Mouse (Mus musculus): ENCODE results near the gene Dis3l. TPM values are rescaled to one million over a fixed set of nuclear protein-coding genes. Genes with fewer than 3 reads are reported as not detected.

Gene Dis3l
- polyA plus RNA-seq, 1 experiment from 2014 or later, result 13.8 TPM

DNA sequence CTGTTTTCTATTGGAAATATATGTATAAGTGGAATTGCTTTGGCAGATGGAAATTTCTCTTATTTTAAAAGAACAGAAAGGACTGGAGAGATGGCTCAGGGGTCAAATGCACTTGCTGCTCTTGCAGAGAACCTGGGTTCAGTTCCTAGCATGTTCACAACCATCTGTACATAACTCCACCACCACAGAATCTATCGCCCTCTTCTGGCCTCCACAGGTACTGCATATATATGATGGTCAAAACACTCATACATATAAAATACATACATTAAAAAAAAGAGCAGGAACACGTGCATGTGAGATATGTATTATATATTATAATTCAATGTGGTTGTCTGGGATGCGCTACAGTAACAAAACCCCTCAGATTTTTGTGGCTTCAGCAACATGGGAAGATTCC, 10.1 kb upstream of the Dis3l start:
- 26% methylated on average over 3 of the region's 3 CpGs for WGBS (ENCODE audit: insufficient replicate concordance)
- H3K27me3 ChIP-seq (replicated peaks), result no peaks in the 10 kb centered on the region; the same call in 1 of the 2 replicates
- no peak overlapping the region for H3K9ac ChIP-seq
- no peaks in the 10 kb centered on the region for H3K9me3 ChIP-seq (replicated peaks)
- H3K4me3 ChIP-seq, result no peak overlapping the region
- no peak overlapping the region for H3K4me2 ChIP-seq
- no peak for ATAC-seq
- no peaks in the 10 kb centered on the region for H3K36me3 ChIP-seq
- H3K27ac ChIP-seq, result no peak overlapping the region
- H3K4me1 ChIP-seq, result no peaks in the 10 kb centered on the region

- Histone ChIP-seq H3K4me3 (no peak overlapping the region), H3K36me3 (no peaks in the 10 kb centered on the region), H3K4me1 (no peaks in the 10 kb centered on the region), H3K27ac (no peak overlapping the region), H3K4me2 (no peak overlapping the region), H3K9me3 (replicated peaks) (no peaks in the 10 kb centered on the region), H3K9ac (no peak overlapping the region), H3K27me3 (replicated peaks) (no peaks in the 10 kb centered on the region)
- 68% methylated on average over 5 of the region's 5 CpGs for WGBS (ENCODE audit: insufficient replicate concordance)
- no peak for ATAC-seq
Observed at GRCm38 (mm10) chr9:64349490-64349889, 8.4 kb upstream of the Dis3l start.

- Histone ChIP-seq H3K9ac (no peak overlapping the region), H3K4me3 (no peak overlapping the region), H3K4me2 (no peak overlapping the region), H3K4me1 (peaks cover 2% of the 10 kb centered on the region; the same call in 1 of the 2 replicates), H3K36me3 (no peaks in the 10 kb centered on the region), H3K9me3 (replicated peaks) (no peaks in the 10 kb centered on the region), H3K27me3 (replicated peaks) (no peaks in the 10 kb centered on the region), H3K27ac (no peak overlapping the region)
- 0% methylated on average over 1 of the region's 1 CpGs for WGBS (ENCODE audit: insufficient replicate concordance)
- no peak for ATAC-seq
Observed at GRCm38 (mm10) chr9:64347377-64347776, 6.3 kb upstream of the Dis3l start.

- 47% methylated on average over 5 of the region's 5 CpGs for WGBS (ENCODE audit: insufficient replicate concordance)
- no peaks in the 10 kb centered on the region for H3K27me3 ChIP-seq (replicated peaks)
- H3K9ac ChIP-seq, result no peak overlapping the region
- no peaks in the 10 kb centered on the region for H3K9me3 ChIP-seq (replicated peaks)
- no peak overlapping the region for H3K27ac ChIP-seq
- no peaks in the 10 kb centered on the region for H3K36me3 ChIP-seq
- H3K4me2 ChIP-seq, result no peak overlapping the region
- no peak overlapping the region for H3K4me3 ChIP-seq
- peaks cover 16% of the 10 kb centered on the region for H3K4me1 ChIP-seq
- ATAC-seq, result no peak
Observed at GRCm38 (mm10) chr9:64345931-64346330, 4.8 kb upstream of the Dis3l start.

DNA sequence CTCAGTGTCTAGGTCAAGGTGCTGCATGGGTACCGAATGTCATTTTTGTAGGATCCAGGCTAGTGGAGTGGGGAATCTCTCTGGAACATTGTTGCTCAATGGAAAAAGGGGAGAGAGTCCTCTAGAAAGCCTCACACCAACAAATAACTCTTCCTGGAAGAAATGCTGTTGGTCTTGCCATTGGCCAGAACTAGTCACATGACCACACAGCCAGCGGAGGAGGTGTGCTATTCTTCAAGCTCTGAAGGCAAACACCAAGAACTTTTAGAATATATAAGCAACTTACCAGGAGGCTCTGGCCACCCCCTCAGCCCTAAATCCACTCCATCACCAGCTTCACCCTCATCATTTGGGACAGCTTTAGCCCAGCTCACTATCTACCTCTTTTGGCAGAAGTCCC, 2.6 kb upstream of the Dis3l start:
- Histone ChIP-seq H3K9me3 (replicated peaks) (no peaks in the 10 kb centered on the region), H3K9ac (no peak overlapping the region), H3K27me3 (replicated peaks) (no peaks in the 10 kb centered on the region), H3K4me3 (no peak overlapping the region), H3K4me2 (no peak overlapping the region), H3K36me3 (no peaks in the 10 kb centered on the region), H3K27ac (no peak overlapping the region), H3K4me1 (peaks cover 30% of the 10 kb centered on the region)
- 70% methylated on average over 2 of the region's 2 CpGs for WGBS (ENCODE audit: insufficient replicate concordance)
- no peak for ATAC-seq

GRCm38 (mm10) chr9:64341671-64342070, 583 bp upstream of the Dis3l start:
- 76% methylated on average over 8 of the region's 8 CpGs for WGBS (ENCODE audit: insufficient replicate concordance)

DNA sequence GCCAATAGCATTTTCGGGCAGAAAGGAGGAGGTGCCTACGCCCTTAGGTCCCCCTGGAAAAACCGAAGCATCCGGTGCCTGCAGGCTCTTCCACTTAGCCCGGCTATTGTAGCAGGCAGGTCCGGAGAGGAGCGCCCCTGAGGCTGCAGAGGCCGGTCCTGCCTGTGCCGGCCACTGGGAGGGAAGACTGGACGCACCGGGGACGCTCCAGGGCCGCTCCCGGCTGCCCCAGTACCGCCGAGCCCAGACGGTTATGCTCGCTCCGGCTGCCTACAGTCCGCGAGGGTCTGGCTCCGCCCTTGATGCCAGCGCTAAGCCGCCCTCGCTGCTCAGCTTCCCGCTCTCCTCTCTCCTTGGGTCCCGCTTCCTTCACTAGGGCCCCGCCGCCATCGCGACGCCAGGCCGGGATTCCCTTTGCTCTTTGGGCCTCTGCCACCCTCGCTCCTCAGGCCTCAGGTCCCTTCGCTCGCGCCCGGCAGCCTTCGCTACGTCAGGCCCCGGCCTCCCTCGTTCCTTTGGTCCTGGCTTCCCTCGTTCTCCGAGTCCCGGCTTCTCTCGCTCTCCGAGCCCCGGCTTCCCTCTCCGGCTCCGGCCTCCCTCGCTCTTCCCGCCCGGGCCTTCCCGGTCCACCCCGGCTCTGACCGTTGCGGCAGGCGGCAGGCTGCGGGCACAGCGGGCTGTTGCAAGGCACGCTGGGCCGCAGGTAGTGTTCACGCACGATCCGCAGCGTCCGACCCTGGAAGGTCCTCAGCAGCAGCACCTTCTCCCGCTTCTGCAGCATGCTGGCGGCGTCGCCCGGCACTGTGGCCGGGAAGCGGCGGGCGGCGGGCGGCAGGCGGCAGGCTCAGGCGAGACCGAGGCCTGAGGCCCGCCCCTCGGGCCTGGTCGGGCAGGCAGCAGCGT, 486 bp downstream of the Dis3l start:
- Histone ChIP-seq H3K36me3 (peaks cover 23% of the 10 kb centered on the region), H3K27ac (peak overlapping the region; percentile 94), H3K9me3 (replicated peaks) (no peaks in the 10 kb centered on the region), H3K4me1 (peaks cover 30% of the 10 kb centered on the region), H3K4me3 (peak overlapping the region; percentile 72), H3K27me3 (replicated peaks) (no peaks in the 10 kb centered on the region), H3K9ac (peak overlapping the region; percentile 93), H3K4me2 (peak overlapping the region; percentile 83)
- peak; percentile 90 for ATAC-seq
- WGBS (ENCODE audit: insufficient replicate concordance), result under 1% methylated on average over 85 of the region's 85 CpGs

More at GRCm38 (mm10) chr9:64341671-64342070, 583 bp upstream of the Dis3l start:
- Histone ChIP-seq H3K36me3 (peaks cover 12% of the 10 kb centered on the region; the same call in 1 of the 2 replicates), H3K4me1 (peaks cover 30% of the 10 kb centered on the region), H3K4me3 (peak overlapping the region; percentile 72), H3K27ac (no peak overlapping the region; the same call in 1 of the 2 replicates), H3K27me3 (replicated peaks) (no peaks in the 10 kb centered on the region), H3K4me2 (peak overlapping the region; percentile 83), H3K9ac (peak overlapping the region; percentile 93; the same call in 1 of the 2 replicates), H3K9me3 (replicated peaks) (no peaks in the 10 kb centered on the region)
- ATAC-seq, result no peak

DNA sequence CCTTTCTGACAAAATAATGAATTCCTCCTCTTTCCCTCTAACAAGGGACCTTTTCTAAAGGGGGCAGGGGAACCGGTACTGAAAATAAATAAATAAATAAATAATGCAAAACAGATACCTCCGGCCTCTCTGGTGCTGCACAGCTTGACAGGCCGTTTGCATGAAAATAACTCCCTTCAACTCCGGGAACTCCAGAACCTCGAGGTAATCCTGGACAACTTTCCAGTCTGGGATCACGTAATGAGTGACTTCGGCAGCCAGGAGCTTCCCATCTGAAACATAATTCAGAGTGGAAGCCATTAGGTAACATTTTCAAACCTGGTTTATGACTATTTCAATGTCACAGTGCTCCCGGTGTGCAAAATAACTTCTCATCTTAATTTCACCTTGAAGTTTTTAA, 1.7 kb downstream of the Dis3l start:
- Histone ChIP-seq H3K4me1 (peaks cover 30% of the 10 kb centered on the region), H3K4me3 (no peak overlapping the region), H3K9me3 (replicated peaks) (no peaks in the 10 kb centered on the region), H3K4me2 (peak overlapping the region; percentile 83), H3K27me3 (replicated peaks) (no peaks in the 10 kb centered on the region), H3K27ac (no peak overlapping the region), H3K9ac (no peak overlapping the region), H3K36me3 (peaks cover 26% of the 10 kb centered on the region)
- ATAC-seq, result no peak
- WGBS (ENCODE audit: insufficient replicate concordance), result 70% methylated on average over 8 of the region's 8 CpGs

GRCm38 (mm10) chr9:64335825-64336224, 5.3 kb downstream of the Dis3l start:
- peaks cover 13% of the 10 kb centered on the region for H3K4me1 ChIP-seq
- H3K9me3 ChIP-seq (replicated peaks), result no peaks in the 10 kb centered on the region
- peaks cover 27% of the 10 kb centered on the region for H3K36me3 ChIP-seq
- no peak overlapping the region for H3K27ac ChIP-seq
- H3K9ac ChIP-seq, result no peak overlapping the region
- H3K4me2 ChIP-seq, result no peak overlapping the region
- no peak overlapping the region for H3K4me3 ChIP-seq
- no peaks in the 10 kb centered on the region for H3K27me3 ChIP-seq (replicated peaks)
- 78% methylated on average over 6 of the region's 6 CpGs for WGBS (ENCODE audit: insufficient replicate concordance)
- no peak for ATAC-seq

DNA sequence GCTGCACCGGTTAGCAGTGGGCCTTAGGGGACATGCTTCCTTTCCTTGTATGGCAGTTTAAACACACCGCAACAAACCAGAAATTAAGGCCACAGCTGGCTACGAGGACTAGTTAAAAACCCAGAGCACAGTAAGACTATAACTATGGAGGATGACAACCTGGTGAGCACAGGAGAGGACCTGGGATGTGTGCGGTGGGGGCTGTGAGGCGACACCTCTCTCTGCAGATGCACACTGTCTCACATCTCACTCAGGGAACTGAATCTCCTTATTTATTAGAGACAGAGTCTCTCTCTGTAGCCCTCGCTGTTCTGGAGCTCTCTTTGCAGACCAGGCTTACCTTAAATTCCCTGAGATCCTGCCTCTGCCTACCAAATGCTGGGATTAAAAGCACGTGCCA, 17.1 kb downstream of the Dis3l start:
- H3K9me3 ChIP-seq (replicated peaks), result no peaks in the 10 kb centered on the region
- no peak overlapping the region for H3K4me3 ChIP-seq
- no peak overlapping the region for H3K9ac ChIP-seq
- H3K4me1 ChIP-seq, result no peaks in the 10 kb centered on the region
- H3K27me3 ChIP-seq (replicated peaks), result no peaks in the 10 kb centered on the region
- no peak for ATAC-seq
- no peak overlapping the region for H3K27ac ChIP-seq
- no peak overlapping the region for H3K4me2 ChIP-seq
- peaks cover 75% of the 10 kb centered on the region for H3K36me3 ChIP-seq
- WGBS (ENCODE audit: insufficient replicate concordance), result 88% methylated on average over 7 of the region's 7 CpGs

DNA sequence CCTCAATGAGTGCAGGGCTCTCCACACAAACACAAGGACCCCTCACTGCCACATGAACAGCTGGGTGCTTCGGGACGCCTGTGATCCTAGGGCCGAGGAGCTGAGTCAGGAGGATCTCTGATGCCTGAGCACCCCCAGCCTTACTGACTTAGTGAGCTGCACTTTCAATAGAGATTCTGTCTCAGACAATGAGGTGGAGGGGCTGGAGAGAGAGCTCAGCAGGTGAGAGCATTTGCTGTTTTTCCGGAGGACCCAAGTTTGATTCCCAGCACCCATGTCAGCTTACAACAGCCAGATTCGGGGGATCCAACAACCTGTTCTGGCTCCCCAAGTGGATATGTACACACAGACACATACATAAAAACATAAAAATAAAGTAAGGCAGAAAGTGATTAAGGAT, 24.1 kb downstream of the Dis3l start:
- no peak for ATAC-seq
- Histone ChIP-seq H3K4me1 (no peaks in the 10 kb centered on the region), H3K36me3 (peaks cover 69% of the 10 kb centered on the region), H3K4me3 (no peak overlapping the region), H3K27me3 (replicated peaks) (no peaks in the 10 kb centered on the region), H3K9ac (no peak overlapping the region), H3K27ac (no peak overlapping the region), H3K4me2 (no peak overlapping the region), H3K9me3 (replicated peaks) (no peaks in the 10 kb centered on the region)
- 83% methylated on average over 5 of the region's 5 CpGs for WGBS (ENCODE audit: insufficient replicate concordance)

DNA sequence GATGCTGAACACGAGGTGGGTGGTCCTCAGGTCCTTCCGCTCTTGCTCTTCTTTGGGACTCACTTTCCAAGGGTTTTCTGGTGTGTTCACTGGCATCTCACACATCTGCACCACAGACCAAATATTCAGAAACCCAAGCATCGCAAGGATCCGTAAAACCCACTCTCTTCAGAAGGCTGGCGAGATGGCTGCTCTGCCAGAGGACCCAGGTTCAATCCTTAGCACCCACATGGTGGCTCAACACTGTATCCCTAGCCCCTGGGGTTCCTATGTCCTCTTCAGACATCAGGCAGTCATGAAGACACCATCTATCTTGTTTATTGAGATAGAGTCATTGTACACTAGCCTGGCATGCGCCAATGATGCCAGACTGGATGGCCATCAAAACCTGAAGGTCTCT, 26.4 kb downstream of the Dis3l start:
- WGBS (ENCODE audit: insufficient replicate concordance), result 81% methylated on average over 6 of the region's 6 CpGs
- H3K4me3 ChIP-seq, result no peak overlapping the region

More for the DNA sequence above, 26.4 kb downstream of the Dis3l start:
- Histone ChIP-seq H3K9ac (no peak overlapping the region), H3K36me3 (peaks cover 66% of the 10 kb centered on the region), H3K4me1 (no peaks in the 10 kb centered on the region), H3K27ac (no peak overlapping the region), H3K4me2 (no peak overlapping the region), H3K27me3 (replicated peaks) (no peaks in the 10 kb centered on the region), H3K9me3 (replicated peaks) (no peaks in the 10 kb centered on the region)
- ATAC-seq, result no peak
